Mouse (Mus musculus) heart, postnatal 0 days (tissue): Measurements from ENCODE around the gene Ptbp1. TPM values are rescaled to one million over a fixed set of nuclear protein-coding genes. Genes with fewer than 3 reads are reported as not detected.

Source experiments
- ATAC-seq: fragments of 200-750 bp; cut with Nextera tagmentation; 2 replicates; pipeline ENCODE4 v1.8.0; 2017; ENCODE audit warnings: low read depth, moderate number of reproducible peaks, moderate library complexity; ENCODE audit not compliant: insufficient read depth
- DNase-seq: peaks from one replicate; pipeline ENCODE4 v3.0.0-alpha.2; 2016; ENCODE audit warnings: low spot score
- H3K27ac ChIP-seq: fragments of 300-500 bp; sonication (generic); 2 replicates; pipeline ENCODE4 v1.5.1; 2014; ENCODE audit warnings: low read depth, mild to moderate bottlenecking
- H3K27me3 ChIP-seq: fragments of 300-500 bp; sonication (generic); 2 replicates; pipeline ENCODE4 v1.6.1; 2014; ENCODE audit warnings: low read length, mixed read lengths; ENCODE audit not compliant: control insufficient read depth, insufficient read depth
- H3K36me3 ChIP-seq: fragments of 300-500 bp; sonication (generic); replicated peaks from 2 replicates; pipeline ENCODE4 v1.6.1; 2014; ENCODE audit warnings: low read length, mixed read lengths; ENCODE audit not compliant: control insufficient read depth, insufficient read depth
- H3K4me1 ChIP-seq: fragments of 300-500 bp; sonication (generic); 2 replicates; pipeline ENCODE4 v1.6.1; 2014; ENCODE audit warnings: antibody characterized with exemption; ENCODE audit not compliant: control insufficient read depth, insufficient read depth
- H3K4me2 ChIP-seq: fragments of 300-500 bp; sonication (generic); 2 replicates; pipeline ENCODE4 v1.6.1; 2014; ENCODE audit warnings: low read depth, mild to moderate bottlenecking, low read length, moderate library complexity
- H3K4me3 ChIP-seq: fragments of 300-500 bp; sonication (generic); 2 replicates; pipeline ENCODE4 v1.5.1; 2014; ENCODE audit warnings: low read depth, low read length
- H3K9ac ChIP-seq: fragments of 300-500 bp; sonication (generic); replicated peaks from 2 replicates; pipeline ENCODE4 v1.6.1; 2014; ENCODE audit warnings: low read depth, low read length, mixed read lengths
- H3K9me3 ChIP-seq: fragments of 300-500 bp; sonication (generic); replicated peaks from 2 replicates; pipeline ENCODE4 v1.6.1; 2016; ENCODE audit warnings: low read length; ENCODE audit not compliant: control insufficient read depth
- CTCF ChIP-seq: IDR thresholded peaks from 2 replicates; pipeline ENCODE4 v1.5.1; 2016; ENCODE audit warnings: antibody characterized with exemption, control low read depth, low read depth
- EP300 ChIP-seq: IDR thresholded peaks from 2 replicates; pipeline ENCODE4 v1.6.1; 2016; ENCODE audit warnings: antibody characterized with exemption, low read depth
- WGBS: fragments of 180-500 bp; shearing (Covaris S2); extraction: QIAGEN DNeasy Blood & Tissue Kit; methylation state at CpG from one replicate; pipeline ENCODE4 v1.1.7; 2014; 5-methylcytosine and 5-hydroxymethylcytosine counted together
- polyA plus RNA-seq: library from polyadenylated mRNA; unstranded; fragments of >200 nt; fragmentation: Nextera tagmentation; extraction: Ambion mirVana; gene quantifications from 2 replicates; pipeline ENCODE4 v1.2.1, GENCODE M21; 2015
- total RNA-seq: library from RNA; depleted of rRNA; stranded (reverse); fragments of >200 nt; gene quantifications from 2 replicates; pipeline ENCODE4 v1.2.3, GENCODE M21; 2014; ENCODE audit warnings: low replicate concordance

Gene Ptbp1
- total and polyA plus RNA-seq, 2 experiments from 2014 or later = 40.4 to 186 TPM

DNA sequence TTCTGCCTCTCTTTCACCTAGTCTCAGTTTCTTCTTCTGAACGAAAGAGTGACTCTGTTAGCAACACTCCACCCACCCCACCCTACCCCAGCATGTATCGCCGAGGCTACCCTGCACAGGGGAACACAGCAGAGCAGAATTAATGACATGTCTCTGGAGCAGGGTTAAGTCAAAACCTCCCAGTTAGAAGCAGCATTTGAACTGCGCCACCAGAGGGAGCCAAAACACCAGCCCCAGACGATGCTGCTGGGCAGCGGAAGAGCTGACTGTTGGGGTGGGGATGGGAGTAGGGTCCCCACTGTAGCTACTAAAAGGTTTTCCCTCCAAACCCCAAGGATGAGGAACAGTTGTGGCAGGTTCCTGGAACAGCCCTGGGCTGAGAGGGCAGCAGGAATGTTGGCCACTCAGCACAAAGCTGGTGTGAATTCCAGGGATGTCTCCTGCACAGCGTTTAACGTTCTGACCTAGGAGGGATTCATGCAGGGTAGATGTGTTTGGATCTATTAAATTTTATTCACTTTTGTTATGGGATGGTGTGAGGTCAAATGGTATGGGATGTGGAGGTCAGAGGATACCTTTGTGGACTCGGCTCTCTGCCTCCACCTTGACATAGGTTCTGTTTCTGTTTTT is 19.3 kb upstream of the Ptbp1 start:
- no peak overlapping the region for H3K4me2 ChIP-seq
- DNase-seq (peak; percentile 68), ATAC-seq (peak; percentile 54; the same call in 1 of the 2 replicates)
- no peak overlapping the region for H3K9ac ChIP-seq
- H3K27me3 ChIP-seq = no peaks in the 10 kb centered on the region
- H3K4me1 ChIP-seq = 0 out of 2 replicates have a peak, but pooled peaks cover 4% of the 10 kb centered on the region
- H3K36me3 ChIP-seq = no peaks in the 10 kb centered on the region
- TF ChIP-seq CTCF (peak; percentile 92), EP300 (no peak)
- 14% methylated on average over 9 of the region's 9 CpGs for WGBS
- H3K27ac ChIP-seq = no peak overlapping the region
- no peak overlapping the region for H3K4me3 ChIP-seq
- H3K9me3 ChIP-seq = no peaks in the 10 kb centered on the region

DNA sequence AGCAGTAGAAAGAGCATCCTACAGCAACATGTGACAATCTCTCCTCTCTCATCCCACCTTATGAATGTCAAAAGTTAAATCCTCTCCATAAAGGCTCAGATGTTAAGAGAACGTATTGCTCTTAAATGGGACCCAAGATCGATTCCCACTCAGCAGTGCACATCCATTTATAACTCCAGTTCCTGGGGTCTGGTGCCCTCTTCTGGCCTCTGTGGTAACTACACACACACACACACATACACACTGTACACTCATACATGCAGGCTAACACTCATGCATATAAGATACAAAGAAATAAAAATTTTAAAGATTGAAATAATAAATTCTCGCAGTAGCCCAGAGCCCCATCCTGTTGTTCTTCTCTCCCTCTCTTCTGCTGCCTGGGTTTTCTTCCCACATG is 17.3 kb upstream of the Ptbp1 start:
- no peaks in the 10 kb centered on the region for H3K9me3 ChIP-seq
- H3K4me2 ChIP-seq = no peak overlapping the region
- WGBS = 96% methylated on average over 3 of the region's 3 CpGs
- no peak overlapping the region for H3K27ac ChIP-seq
- H3K4me1 ChIP-seq = 0 out of 2 replicates have a peak, but pooled peaks cover 4% of the 10 kb centered on the region
- H3K9ac ChIP-seq = no peak overlapping the region
- TF ChIP-seq CTCF = no peak
- TF ChIP-seq EP300 = no peak
- DNase-seq (no peak), ATAC-seq (no peak)
- no peaks in the 10 kb centered on the region for H3K27me3 ChIP-seq
- H3K36me3 ChIP-seq = no peaks in the 10 kb centered on the region
- no peak overlapping the region for H3K4me3 ChIP-seq

DNA sequence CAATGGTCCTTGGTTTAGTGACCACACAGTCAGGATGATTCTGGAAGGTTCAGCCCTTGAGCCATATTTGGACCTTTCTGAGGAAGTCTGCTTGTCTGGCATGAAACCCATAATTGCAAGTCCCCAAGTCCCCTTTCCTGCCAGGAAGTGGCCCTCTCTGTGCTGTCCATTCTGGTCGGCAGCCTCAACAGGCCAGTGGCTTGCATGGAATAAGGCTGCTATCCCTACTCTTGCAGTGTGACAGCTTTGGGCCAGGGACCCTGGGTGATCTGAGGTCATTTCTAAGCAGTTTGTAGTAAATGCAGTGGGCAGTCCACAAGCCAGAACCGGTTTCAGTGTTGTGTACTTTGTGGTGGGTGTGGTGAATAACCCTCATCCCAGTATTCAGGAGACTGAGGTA is 16.1 kb upstream of the Ptbp1 start:
- WGBS = 51% methylated on average over 2 of the region's 2 CpGs
- H3K4me2 ChIP-seq = no peak overlapping the region
- no peak overlapping the region for H3K4me3 ChIP-seq
- no peaks in the 10 kb centered on the region for H3K27me3 ChIP-seq
- TF ChIP-seq CTCF (no peak), EP300 (no peak)
- DNase-seq (no peak), ATAC-seq (no peak)
- no peaks in the 10 kb centered on the region for H3K9me3 ChIP-seq
- H3K9ac ChIP-seq = no peak overlapping the region
- no peak overlapping the region for H3K27ac ChIP-seq
- 0 out of 2 replicates have a peak, but pooled peaks cover 6% of the 10 kb centered on the region for H3K4me1 ChIP-seq
- H3K36me3 ChIP-seq = no peaks in the 10 kb centered on the region

DNA sequence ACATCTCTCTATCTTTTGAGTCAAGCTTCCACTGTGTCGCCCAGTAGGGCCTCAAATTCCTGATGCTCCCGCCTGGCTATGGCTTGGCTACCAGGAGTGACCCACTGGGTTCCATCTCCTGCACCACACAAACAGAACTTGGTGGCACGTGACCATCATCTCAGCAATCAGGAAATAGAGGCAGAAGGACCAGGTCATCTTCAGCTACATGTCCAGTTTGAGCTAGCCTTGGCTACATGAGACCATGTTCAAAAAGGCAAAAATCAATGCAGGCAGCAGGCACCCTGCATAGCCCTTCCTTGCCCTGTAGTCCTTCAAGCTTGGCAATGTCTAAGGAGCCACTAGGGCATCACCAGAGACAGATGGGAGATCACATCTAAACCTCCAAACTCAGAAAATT is 14.1 kb upstream of the Ptbp1 start:
- no peaks in the 10 kb centered on the region for H3K9me3 ChIP-seq
- no peaks in the 10 kb centered on the region for H3K36me3 ChIP-seq
- H3K27ac ChIP-seq = peak overlapping the region; percentile 85
- no peak overlapping the region for H3K9ac ChIP-seq
- H3K4me1 ChIP-seq = 0 out of 2 replicates have a peak, but pooled peaks cover 5% of the 10 kb centered on the region
- no peak for TF ChIP-seq CTCF
- TF ChIP-seq EP300 = no peak
- no peak overlapping the region for H3K4me3 ChIP-seq
- H3K27me3 ChIP-seq = no peaks in the 10 kb centered on the region
- 83% methylated on average over 3 of the region's 3 CpGs for WGBS
- peak overlapping the region; percentile 68; the same call in 1 of the 2 replicates for H3K4me2 ChIP-seq
- ATAC-seq (no peak), DNase-seq (no peak)

DNA sequence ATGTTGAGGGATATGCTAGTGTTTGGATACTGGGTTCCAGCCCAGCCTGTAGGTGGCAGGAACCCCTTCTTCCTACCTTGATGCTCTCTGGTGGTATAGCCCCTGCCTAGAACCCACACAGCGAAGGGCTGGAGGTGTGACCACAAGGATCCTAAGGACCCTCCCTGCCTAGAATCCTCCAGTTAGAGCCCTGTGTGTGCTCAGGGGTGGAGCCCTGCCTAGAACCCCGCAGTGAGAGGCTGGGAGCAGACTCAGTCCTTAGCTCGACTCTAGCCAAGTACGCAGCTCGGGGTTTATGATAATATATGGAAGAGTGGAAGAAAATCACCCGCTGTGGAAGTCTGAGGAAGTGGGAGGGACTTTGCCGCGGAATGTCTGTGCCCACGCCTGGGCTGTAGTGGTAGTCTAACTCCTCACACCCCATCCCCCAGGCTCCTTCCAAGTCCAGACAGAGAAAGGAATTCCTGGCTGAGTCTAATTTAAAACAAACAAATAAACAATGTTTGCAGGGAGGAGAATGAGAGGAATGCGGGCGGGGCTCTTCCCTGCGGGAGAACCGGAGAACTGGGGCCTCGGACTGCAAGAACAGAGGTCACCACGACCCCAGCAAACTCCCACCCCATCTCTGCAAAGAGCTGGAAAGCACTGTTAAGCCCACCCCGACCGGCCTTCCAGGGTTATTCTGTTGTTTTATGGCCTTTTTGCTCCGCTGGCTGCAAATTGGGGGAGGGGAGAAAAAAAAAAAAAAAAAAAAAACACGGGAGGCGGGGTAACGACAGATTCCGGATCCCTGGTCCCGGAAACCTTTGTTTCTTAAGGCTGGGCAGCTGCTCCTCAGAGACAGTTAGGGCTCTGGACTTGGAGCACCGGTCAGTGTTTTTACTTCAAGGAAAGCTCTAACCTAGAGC is 13.3 kb upstream of the Ptbp1 start:
- Histone ChIP-seq H3K4me2 (peak overlapping the region; percentile 68), H3K27me3 (no peaks in the 10 kb centered on the region), H3K9ac (peak overlapping the region; percentile 56), H3K4me3 (peak overlapping the region; percentile 46), H3K27ac (peak overlapping the region; percentile 85), H3K4me1 (0 out of 2 replicates have a peak, but pooled peaks cover 4% of the 10 kb centered on the region), H3K36me3 (no peaks in the 10 kb centered on the region), H3K9me3 (no peaks in the 10 kb centered on the region)
- ATAC-seq (peak; percentile 88), DNase-seq (peak; percentile 88)
- peak; percentile 30 for TF ChIP-seq CTCF
- peak; percentile 79 for TF ChIP-seq EP300
- WGBS = 1% methylated on average over 24 of the region's 24 CpGs
